Mouse (Mus musculus): ENCODE data around the gene Grm1.

The Grm1 gene

GRCm38 (mm10) chr10:10834828-10835227 is 247.3 kb downstream of the Grm1 start:
- no peak for DNase-seq (ENCODE audit: low spot score in 2 of 2)

GRCm38 (mm10) chr10:10831141-10831540 is 251.0 kb downstream of the Grm1 start:
- no peak for DNase-seq (ENCODE audit: low spot score in 2 of 2)

GRCm38 (mm10) chr10:10827308-10827707 is 254.8 kb downstream of the Grm1 start:
- DNase-seq (ENCODE audit: low spot score in 2 of 2) = no peak

GRCm38 (mm10) chr10:10818061-10818460 is 264.1 kb downstream of the Grm1 start:
- no peak for DNase-seq (ENCODE audit: low spot score in 2 of 2)

GRCm38 (mm10) chr10:10814631-10815216 is 267.4 kb downstream of the Grm1 start:
- no peak for DNase-seq (ENCODE audit: low spot score in 2 of 2)

- no peak for DNase-seq (ENCODE audit: low spot score in 2 of 2)
Observed at GRCm38 (mm10) chr10:10812750-10813711, 269.1 kb downstream of the Grm1 start.

- no peak for DNase-seq (ENCODE audit: low spot score in 2 of 2)
Observed at GRCm38 (mm10) chr10:10809777-10810176, 272.4 kb downstream of the Grm1 start.

GRCm38 (mm10) chr10:10795321-10795720 is 286.8 kb downstream of the Grm1 start:
- no peak for DNase-seq (ENCODE audit: low spot score in 2 of 2)

GRCm38 (mm10) chr10:10790458-10790857 is 291.7 kb downstream of the Grm1 start:
- DNase-seq (ENCODE audit: low spot score in 2 of 2) = no peak

- no peak for DNase-seq (ENCODE audit: low spot score in 2 of 2)
Observed at GRCm38 (mm10) chr10:10789967-10790366, 292.2 kb downstream of the Grm1 start.

GRCm38 (mm10) chr10:10787906-10788416 is 294.2 kb downstream of the Grm1 start:
- no peak for DNase-seq (ENCODE audit: low spot score in 2 of 2)

GRCm38 (mm10) chr10:10785122-10785521 is 297.0 kb downstream of the Grm1 start:
- no peak for DNase-seq (ENCODE audit: low spot score in 2 of 2)

GRCm38 (mm10) chr10:10774827-10775226 is 307.3 kb downstream of the Grm1 start:
- no peak for DNase-seq (ENCODE audit: low spot score in 2 of 2)

- DNase-seq (ENCODE audit: low spot score in 2 of 2) = no peak
Observed at GRCm38 (mm10) chr10:10763015-10763414, 319.1 kb downstream of the Grm1 start.

- DNase-seq (ENCODE audit: low spot score in 2 of 2) = no peak
Observed at GRCm38 (mm10) chr10:10761274-10761673, 320.9 kb downstream of the Grm1 start.

- DNase-seq (ENCODE audit: low spot score in 2 of 2) = no peak
Observed at GRCm38 (mm10) chr10:10760801-10761200, 321.4 kb downstream of the Grm1 start.

- DNase-seq (ENCODE audit: low spot score in 2 of 2) = no peak
Observed at GRCm38 (mm10) chr10:10751033-10751432, 331.1 kb downstream of the Grm1 start.

- DNase-seq (ENCODE audit: low spot score in 2 of 2) = no peak
Observed at GRCm38 (mm10) chr10:10744097-10744496, 338.1 kb downstream of the Grm1 start.

GRCm38 (mm10) chr10:10742172-10742571 is 340.0 kb downstream of the Grm1 start:
- DNase-seq (ENCODE audit: low spot score in 2 of 2) = no peak

GRCm38 (mm10) chr10:10741314-10741713 is 340.8 kb downstream of the Grm1 start:
- DNase-seq (ENCODE audit: low spot score in 2 of 2) = no peak

GRCm38 (mm10) chr10:10740729-10741128 is 341.4 kb downstream of the Grm1 start:
- no peak for DNase-seq (ENCODE audit: low spot score in 2 of 2)

GRCm38 (mm10) chr10:10737041-10737681 is 345.0 kb downstream of the Grm1 start:
- DNase-seq (ENCODE audit: low spot score in 2 of 2) = no peak

Data from natural killer cell, adult 2 months (primary cell).